Mouse (Mus musculus): Measurements from ENCODE around the gene Gtpbp1.

Gene Gtpbp1

DNA sequence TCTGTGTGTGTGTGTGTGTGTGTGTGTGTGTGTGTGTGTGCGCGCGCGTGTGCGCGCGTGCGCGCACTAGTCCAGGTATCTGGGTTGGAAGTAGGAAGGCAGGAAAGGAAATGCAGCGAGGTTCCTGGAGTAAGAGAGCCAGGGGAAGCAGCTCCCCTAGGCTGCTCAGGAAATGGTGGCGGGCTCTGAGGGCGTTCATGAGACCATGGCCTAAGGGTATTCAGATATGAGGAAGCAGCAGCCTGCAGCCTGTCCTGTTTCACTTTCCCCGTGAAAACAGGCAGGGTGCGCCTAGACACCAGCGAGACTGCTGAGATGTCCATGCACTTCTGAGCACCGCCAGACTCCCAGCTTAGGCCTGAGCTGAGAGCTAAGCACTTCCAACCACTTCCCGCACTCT is 61.1 kb downstream of the Gtpbp1 start:
- no peak for TF ChIP-seq GATA4 (IDR thresholded peaks at IDR 0.05; ENCODE audit: insufficient replicate concordance, low read length)

GRCm38 (mm10) chr15:79752742-79753419 is 62.2 kb downstream of the Gtpbp1 start:
- TF ChIP-seq GATA4 (IDR thresholded peaks at IDR 0.05; ENCODE audit: insufficient replicate concordance, low read length) = no peak

GRCm38 (mm10) chr15:79753420-79753752 is 62.7 kb downstream of the Gtpbp1 start:
- no peak for TF ChIP-seq GATA4 (IDR thresholded peaks at IDR 0.05; ENCODE audit: insufficient replicate concordance, low read length)

- TF ChIP-seq GATA4 (IDR thresholded peaks at IDR 0.05; ENCODE audit: insufficient replicate concordance, low read length) = no peak
These were observed 63.2 kb downstream of the Gtpbp1 start for GRCm38 (mm10) chr15:79753873-79754272.

DNA sequence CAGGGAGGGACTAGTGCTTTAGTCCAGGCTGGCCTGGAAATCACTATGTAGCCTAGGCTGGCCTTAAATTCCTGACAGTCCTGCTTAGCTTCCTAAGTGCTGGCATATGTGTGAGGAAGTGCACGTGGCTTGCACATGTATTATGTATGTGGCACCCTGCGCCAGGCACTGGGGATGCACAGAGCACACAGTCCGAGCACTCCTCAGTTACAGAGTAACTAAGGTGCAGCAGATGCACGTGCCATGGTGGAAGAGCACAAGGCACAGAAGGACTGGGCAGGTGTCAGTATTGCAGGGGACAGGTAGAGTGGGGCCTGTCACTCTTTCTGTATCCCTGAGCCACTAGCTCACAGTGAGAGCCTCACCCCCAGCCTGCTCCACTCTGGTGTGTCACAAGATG is 64.5 kb downstream of the Gtpbp1 start:
- no peak for TF ChIP-seq GATA4 (IDR thresholded peaks at IDR 0.05; ENCODE audit: insufficient replicate concordance, low read length)

DNA sequence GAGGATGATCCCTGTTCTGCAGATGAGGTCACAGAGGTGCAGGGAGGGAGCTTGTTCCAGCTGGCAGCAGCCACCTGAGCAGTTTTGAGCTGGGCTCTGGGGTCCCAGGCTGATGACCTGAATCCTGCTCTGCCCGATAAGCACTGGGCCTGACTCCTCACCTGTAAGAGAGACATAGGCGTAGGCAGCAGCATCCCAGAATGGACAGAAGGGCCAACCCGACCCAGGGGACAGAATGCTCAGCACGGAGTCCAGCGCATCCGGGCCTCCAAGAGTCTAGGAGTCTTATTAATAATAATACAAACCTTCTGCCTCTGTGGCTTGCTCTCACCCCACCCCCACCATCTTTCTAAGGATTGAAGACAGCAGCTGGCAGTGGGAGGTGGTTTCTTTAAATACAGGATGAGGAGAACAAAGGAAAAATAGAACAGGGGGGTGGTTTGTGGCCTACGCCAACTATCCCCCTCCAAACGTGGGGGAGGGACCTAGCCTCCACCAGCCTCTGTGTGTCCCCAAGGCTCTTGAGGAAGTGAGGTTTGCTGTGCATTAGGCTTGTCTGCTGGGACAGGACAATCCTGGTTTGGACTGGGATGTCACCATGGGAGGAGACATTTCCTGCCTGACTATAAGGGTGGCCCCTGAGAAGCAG is 65.5 kb downstream of the Gtpbp1 start:
- TF ChIP-seq GATA4 (IDR thresholded peaks at IDR 0.05; ENCODE audit: insufficient replicate concordance, low read length) = no peak

GRCm38 (mm10) chr15:79757118-79757517 is 66.5 kb downstream of the Gtpbp1 start:
- no peak for TF ChIP-seq GATA4 (IDR thresholded peaks at IDR 0.05; ENCODE audit: insufficient replicate concordance, low read length)

DNA sequence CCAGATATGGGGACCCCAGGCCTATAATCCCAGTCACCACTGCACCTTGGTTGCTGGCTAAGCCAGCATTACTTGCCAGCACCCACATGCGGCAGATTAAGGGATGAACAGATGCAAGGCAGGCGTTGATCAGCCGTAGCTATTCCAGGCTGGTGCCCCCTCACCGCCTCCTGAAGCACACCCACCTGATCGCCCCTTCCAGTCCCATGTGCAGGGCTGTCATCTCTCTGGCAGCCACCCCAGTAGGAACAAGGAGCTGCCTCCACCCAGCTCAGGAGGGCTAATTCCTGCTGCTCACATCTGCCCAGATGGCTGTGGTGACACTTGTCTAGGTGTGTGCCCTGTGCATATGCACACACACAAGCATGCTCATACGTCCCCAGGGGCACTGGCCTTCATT is 70.3 kb downstream of the Gtpbp1 start:
- TF ChIP-seq GATA4 (IDR thresholded peaks at IDR 0.05; ENCODE audit: insufficient replicate concordance, low read length) = no peak

DNA sequence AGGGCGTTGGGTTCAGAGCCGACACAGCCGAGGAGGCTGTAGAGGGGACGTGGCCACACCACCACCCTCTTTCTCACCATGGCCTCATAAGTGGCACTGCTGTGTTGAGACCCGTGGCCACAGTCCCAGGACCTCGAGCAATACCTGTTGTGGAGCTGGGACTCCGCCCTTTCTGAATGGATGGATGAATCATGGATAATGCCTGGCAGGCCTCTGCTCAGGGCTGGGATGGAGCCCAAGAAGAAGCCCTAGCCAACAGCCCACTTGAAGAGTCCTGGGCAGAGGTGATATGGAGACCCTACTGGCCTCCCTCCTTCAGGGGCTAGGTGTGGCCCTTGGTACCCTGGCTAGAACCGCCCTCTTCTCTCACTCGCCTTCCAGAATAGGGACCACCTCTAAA is 72.4 kb downstream of the Gtpbp1 start:
- no peak for TF ChIP-seq GATA4 (IDR thresholded peaks at IDR 0.05; ENCODE audit: insufficient replicate concordance, low read length)

DNA sequence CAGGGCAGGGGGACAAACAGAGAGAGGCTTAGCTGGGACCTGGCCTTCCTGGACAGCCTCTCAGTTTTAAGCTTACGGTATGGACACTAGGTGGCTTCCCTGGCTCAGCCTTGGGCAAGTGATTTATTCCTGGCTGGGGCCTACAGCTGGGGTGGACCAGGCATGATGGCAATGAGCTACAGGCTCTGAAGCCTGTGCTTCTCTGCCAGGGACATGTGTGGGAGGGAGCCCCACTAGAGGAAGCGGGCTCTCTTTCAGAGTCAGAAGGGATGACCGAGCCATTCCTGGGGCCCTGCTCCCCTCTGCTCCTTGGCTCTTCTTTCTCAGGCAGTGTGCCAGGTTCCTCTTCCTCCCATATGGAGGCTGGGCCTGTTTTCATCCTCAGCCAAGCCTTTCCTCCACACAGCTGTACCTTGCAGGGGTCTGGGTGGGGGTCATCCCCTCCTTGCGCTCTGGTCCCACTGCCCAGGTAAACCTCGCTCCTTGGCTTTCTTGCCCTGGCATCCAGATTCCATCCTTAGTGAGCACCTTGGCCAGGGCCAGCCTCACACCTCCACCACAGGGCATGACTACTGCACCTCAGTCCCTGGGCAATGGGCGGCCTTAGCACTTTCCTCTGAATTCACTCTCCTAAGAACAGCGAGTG is 73.1 kb downstream of the Gtpbp1 start:
- no peak for TF ChIP-seq GATA4 (IDR thresholded peaks at IDR 0.05; ENCODE audit: insufficient replicate concordance, low read length)

- no peak for TF ChIP-seq GATA4 (IDR thresholded peaks at IDR 0.05; ENCODE audit: insufficient replicate concordance, low read length)
These were observed 74.1 kb downstream of the Gtpbp1 start for GRCm38 (mm10) chr15:79764539-79765267.

GRCm38 (mm10) chr15:79765361-79765760 is 74.7 kb downstream of the Gtpbp1 start:
- TF ChIP-seq GATA4 (IDR thresholded peaks at IDR 0.05; ENCODE audit: insufficient replicate concordance, low read length) = no peak

DNA sequence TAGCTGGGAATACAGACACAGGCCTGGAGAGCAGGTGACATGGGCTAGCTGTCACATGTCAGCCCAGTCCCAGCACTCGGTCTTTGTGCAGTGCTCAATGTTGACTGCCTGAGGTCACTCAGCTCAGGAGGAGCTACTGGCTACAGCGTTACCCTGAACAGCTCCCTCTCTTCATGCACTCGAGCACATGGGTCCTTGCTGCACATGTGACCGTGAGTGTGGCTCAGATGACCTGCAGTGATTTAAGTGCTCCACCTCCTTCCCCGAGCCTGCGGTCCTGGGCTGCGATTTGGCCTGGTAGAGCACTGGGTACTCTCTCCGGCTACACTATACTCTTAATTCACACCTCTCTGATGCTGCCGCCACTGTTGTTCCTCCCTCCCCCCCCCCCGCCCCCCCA is 75.5 kb downstream of the Gtpbp1 start:
- TF ChIP-seq GATA4 (IDR thresholded peaks at IDR 0.05; ENCODE audit: insufficient replicate concordance, low read length) = no peak

DNA sequence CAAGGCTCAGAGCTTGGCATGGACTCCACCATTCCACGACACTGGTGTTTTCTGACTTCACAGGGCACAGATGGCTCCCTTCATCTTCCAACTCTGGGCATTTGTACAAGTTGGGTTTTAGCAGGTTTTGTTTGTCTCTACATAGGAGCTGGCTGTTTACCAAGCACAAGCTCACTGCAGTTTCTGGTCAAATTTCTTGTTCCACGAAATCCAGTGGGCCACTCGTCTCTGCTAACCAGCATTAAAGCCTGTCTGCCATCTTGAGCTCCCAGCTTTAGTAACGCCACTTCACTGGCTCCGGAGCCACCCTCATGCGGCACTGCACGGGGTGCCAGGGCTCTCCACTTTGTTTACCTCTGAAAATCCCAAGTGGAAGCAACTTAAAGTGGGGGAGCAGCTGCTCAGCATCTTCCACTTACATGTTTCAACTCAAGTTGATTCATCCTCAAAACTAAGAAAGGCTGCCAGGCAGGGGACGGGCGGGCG is 76.0 kb downstream of the Gtpbp1 start:
- TF ChIP-seq GATA4 (IDR thresholded peaks at IDR 0.05; ENCODE audit: insufficient replicate concordance, low read length) = no peak

- no peak for TF ChIP-seq GATA4 (IDR thresholded peaks at IDR 0.05; ENCODE audit: insufficient replicate concordance, low read length)
These were observed 76.8 kb downstream of the Gtpbp1 start for GRCm38 (mm10) chr15:79767327-79767961.
